ENCODE assay signal across 15 mouse cellular contexts in the genomic region with DNA sequence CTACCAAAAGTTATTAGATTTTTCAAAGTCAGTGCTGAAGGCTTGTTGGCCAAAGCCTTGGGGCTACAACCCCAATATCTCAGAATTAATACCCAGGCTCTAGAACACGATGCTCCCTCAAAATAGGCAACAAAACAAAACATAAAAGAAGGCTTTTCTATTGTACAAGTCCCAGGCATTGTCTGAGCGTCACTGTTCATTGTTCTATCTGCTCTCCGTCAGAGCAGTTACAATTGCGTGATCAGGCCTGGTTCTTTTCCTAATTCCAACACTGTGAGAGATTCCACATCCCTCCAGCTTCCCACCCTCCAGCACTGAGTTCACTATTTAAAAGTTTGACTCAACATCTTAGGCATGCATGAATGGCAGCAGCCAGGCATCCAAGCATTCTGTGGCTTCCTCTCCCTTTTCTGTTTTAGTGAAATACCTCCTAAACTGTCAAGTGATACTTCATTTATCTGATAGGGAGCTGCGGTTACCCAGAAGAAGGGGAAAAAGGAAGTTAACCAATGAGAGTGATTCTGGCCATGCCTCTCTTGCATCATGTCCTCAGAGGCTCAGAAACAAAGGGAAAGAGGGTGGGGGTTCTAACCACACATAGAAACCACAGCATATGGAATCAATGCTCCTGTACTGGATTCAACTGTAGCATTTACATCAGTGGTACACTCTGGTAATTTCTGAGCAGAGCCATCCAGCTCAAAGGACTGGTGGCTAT.
A peak's percentile ranks its signal among the peaks of the same experiment; 100 is the strongest.
DNase-seq lines count a peak whose midpoint lies in the region; ATAC-seq and TF ChIP-seq lines count a peak whose summit lies in the region.
"Had no signal": no experiment of that assay in that cellular context is flagged by ENCODE, and none has a peak within 500 bp of the region (broad histone marks: within the 10 kb centered on the region; RNA-seq: fewer than 3 reads in every experiment).

No protein-coding gene starts in this region.

- ATAC-seq in G1E (ENCODE audit: extremely low read depth, insufficient number of reproducible peaks, low FRiP score, poor library complexity, severe bottlenecking): peak; percentile 8; the same call in 1 of the 2 replicates
- ATAC-seq in megakaryocyte, adult 5-6 weeks (ENCODE audit: poor library complexity, severe bottlenecking): peak; percentile 94
- ATAC-seq: intestine, embryonic 16.5 days had no signal

- H3K9me3 ChIP-seq in G1E (replicated peaks): no peaks in the 10 kb centered on the region
- H3K9me3 ChIP-seq: limb, embryonic 12.5 days; stomach, embryonic 15.5 days had no signal

- peaks cover 8% of the 10 kb centered on the region; the same call in 1 of the 2 replicates for H3K4me1 ChIP-seq in G1E (ENCODE audit: insufficient read depth, low read depth, low read length)
- H3K4me1 ChIP-seq: stomach, embryonic 15.5 days had no signal

- no peak for DNase-seq in left cerebral cortex, adult 2 months (ENCODE audit: extremely low spot score in 1 of 2, low spot score in 2 of 2)
- DNase-seq in left cerebral cortex, postnatal 4 days: no peak
- no peak for DNase-seq in G1E (ENCODE audit: low spot score)
- DNase-seq in c-Kit-positive CD71-negative TER-119-negative erythroid progenitor cells, embryonic 14.5 days (ENCODE audit: low read depth): peak; percentile 31
- DNase-seq in ovary, adult 18-20 months (ENCODE audit: low spot score): no peak
- no peak for DNase-seq in yolk sac, embryonic 10.5 days (ENCODE audit: low spot score)
- DNase-seq: cerebellum, postnatal 14 days; kidney, postnatal 14 days; lung, adult 2 months; right cerebral cortex, postnatal 4 days had no signal

- intact Hi-C loops in left cerebral cortex, adult 2 months (cut with DNase I): loop anchor here (1.0 kb wide), 1 partner anchor 59 kb away; no protein-coding TSS in a partner anchor
- intact Hi-C loops in left cerebral cortex, postnatal 4 days (cut with DNase I): no loop called here

- peak overlapping the region; percentile 42; the same call in 1 of the 2 replicates for H3K27ac ChIP-seq in left cerebral cortex, adult 2 months
- H3K27ac ChIP-seq: limb, embryonic 12.5 days; stomach, embryonic 15.5 days had no signal

- no peak overlapping the region for H3K4me3 ChIP-seq in left cerebral cortex, adult 2 months
- H3K4me3 ChIP-seq in G1E (ENCODE audit: low read depth, low read length): no peak overlapping the region
- H3K4me3 ChIP-seq: limb, embryonic 12.5 days; megakaryocyte, embryonic 14.5 days; stomach, embryonic 15.5 days had no signal

- no peaks in the 10 kb centered on the region for H3K36me3 ChIP-seq in G1E (replicated peaks)
- H3K36me3 ChIP-seq: limb, embryonic 12.5 days; stomach, embryonic 15.5 days had no signal

- H3K27me3 ChIP-seq in G1E (ENCODE audit: insufficient read depth, low read length): no peaks in the 10 kb centered on the region
- H3K27me3 ChIP-seq: limb, embryonic 12.5 days; stomach, embryonic 15.5 days had no signal

- no peak for TF ChIP-seq CTCF in left cerebral cortex, adult 2 months (IDR thresholded peaks at IDR 0.05)
- TF ChIP-seq CTCF in G1E (IDR thresholded peaks at IDR 0.05; ENCODE audit: low read depth, low read length): no peak
